Mouse (Mus musculus) yolk sac, embryonic 10.5 days (tissue): Measurements from ENCODE around the gene Fkrp.

Source experiments
- DNase-seq: peaks from one replicate; pipeline ENCODE4 v3.0.0-alpha.2; 2017; ENCODE audit warnings: low spot score

Gene Fkrp

DNA sequence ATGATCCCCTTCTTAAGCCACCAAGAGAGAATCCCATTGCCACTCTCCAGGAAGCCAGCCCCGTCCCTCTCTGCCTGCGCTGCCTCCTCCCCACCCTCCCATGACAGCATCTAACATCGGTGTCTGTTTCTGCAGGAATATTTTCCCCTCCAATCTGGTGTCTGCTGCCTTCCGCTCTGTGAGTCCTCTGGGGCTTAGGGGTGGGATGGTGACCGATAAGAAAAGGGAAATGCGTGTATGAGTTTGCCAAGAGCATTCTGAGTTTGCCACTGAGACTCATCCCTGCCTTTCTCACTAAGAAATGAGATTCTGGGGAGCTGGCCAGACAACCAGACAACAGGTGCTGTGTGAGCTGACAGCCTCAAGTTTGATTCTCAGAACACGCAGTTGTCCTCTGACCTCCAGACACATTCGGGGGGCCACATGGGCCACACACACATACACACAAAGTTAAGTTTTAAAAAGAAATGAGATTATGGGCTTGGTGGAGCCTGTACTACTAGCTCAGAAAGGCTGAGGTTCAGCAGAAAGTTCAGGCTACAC lies 30.9 kb downstream of the Fkrp start:
- no peak for DNase-seq

DNA sequence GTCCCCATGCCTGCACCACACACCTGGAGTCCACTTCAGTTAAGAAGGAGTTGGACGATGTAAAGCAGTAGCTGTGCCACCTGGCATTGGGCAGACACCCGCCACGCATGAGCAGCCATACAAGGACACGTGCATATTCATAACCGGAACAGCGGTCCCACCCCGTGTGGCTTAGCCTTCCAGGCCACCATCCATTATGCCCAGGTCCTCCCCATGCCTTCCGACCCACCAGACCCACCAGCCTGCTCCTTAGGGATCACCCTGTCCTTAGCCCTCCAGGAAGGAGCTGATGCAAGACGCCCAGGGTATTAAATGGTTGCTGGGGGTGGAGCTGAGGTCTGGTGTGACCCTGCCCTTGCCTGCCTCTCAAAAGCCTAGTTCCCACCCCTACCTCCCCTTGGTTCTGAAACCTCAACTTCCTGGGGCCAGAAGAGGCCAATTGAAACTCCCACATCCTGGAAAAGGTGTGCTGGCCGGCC lies 32.0 kb downstream of the Fkrp start:
- no peak for DNase-seq

DNA sequence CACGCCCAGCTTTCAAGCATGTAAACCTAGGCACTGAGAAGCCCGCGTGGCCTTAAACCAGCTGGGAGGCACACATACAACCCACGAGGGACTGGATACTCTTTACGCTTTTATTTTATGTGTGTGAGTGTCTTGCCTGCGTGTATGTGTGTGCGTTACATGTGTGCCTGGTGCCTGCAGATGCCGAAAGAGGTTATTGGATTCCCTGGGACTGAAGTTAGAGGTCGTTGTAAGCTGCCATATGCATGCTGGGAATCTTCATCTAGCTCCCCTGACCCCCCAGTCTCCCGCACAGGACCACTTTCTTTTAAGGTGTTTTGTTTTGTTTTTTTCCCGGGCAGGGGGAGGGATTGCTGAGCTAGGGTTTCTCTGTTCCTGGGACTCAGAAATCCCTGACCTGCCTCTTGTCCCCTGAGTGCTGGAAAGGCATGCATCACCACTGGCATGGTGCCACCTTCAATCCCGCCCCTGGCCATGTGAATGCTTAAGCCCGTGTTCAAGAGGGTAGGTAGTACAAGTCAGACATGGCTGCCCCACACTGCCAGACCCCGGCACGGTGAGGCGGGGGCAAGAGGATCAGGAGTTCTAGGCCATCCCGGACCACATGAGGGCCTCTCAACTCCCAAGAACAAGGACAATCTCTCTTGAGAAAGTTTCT lies 32.6 kb downstream of the Fkrp start:
- no peak for DNase-seq

GRCm38 (mm10) chr7:16783224-16783688 lies 33.3 kb downstream of the Fkrp start:
- no peak for DNase-seq

DNA sequence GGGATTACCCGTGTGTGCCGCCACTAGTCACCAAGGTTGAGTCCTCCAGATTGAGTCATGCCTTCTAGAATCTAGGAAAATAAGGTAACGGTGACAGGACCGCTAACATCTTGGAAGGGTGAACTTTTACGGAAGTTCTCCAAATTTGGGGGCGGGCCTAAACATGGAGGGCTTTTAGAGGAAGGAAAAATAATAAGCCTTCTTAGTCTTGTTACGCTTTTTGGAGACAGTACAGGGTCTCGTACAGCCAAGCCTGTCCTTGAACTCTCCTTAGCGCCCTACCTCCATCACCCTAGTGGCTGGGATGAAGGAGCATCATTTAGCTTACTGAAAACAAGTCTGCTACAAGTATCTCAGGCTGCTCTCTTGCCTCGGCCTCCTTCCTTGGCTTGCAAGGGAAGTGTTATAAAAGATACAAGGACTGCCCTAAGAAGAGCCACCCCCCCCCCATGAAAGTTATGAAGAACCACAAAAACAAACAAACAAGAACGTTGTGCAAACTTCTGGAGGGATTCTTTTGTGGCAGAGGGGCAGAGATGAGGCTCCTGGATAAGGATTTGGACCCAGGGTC lies 33.9 kb downstream of the Fkrp start:
- no peak for DNase-seq

- DNase-seq = peak; percentile 39
Measured at GRCm38 (mm10) chr7:16781816-16782554, 34.5 kb downstream of the Fkrp start.

DNA sequence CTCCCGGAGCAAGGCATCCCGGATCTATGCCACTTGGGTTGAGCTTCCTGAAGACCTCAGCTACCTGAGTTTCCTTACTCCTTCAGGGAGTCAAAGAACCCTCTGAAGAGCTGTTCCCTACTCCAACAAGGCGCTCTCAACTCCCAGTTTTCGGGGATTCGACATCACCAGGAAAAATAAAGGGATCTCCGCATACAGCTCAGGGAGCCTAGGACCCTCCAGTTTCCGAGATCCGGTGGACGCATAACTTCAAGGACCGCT lies 35.0 kb downstream of the Fkrp start:
- DNase-seq = no peak

DNA sequence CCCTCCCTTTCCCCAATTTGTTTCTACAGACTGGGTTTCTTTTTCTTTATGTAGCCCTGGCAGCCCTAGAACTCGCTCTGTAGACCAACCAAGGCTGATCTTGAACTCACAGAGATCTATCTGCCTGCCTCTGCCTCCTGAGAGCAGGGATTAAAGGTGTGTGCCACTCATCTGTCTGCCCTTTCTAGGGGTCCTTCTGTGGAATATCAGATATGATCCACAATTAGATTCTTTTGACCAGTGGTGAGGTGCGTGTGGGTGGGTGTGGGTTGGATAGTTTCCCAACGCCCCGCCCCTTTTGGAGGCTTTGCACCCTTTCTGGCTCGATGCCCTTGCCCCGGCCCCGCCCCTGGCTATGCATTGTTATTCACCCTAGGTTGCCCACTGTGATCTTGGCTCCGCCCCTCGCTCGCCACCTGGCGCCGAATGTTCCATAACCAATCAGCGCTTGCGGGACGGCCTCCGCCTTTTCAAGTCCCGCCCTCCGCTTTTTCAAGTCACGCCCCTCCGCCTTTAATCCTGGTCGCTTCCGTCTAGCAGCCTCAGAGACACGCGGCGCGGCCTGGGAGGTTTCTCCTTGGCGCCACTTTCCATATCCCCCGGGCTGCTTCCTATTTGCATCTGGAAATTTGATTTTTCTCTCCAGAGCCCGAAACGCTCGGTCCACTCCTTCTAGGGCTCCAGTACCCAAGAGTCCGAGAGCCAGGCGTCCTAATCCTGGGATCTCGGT lies 35.5 kb downstream of the Fkrp start, which contains the start of gene Slc1a5:
Slc1a5 (plus strand) TSS at position 516 of the 730 bp plus-strand sequence.
- peak; percentile 90 for DNase-seq

- no peak for DNase-seq
Measured at GRCm38 (mm10) chr7:16780076-16780475, 36.5 kb downstream of the Fkrp start.

- DNase-seq = no peak
Measured at GRCm38 (mm10) chr7:16775888-16776287, 40.6 kb downstream of the Fkrp start.

DNA sequence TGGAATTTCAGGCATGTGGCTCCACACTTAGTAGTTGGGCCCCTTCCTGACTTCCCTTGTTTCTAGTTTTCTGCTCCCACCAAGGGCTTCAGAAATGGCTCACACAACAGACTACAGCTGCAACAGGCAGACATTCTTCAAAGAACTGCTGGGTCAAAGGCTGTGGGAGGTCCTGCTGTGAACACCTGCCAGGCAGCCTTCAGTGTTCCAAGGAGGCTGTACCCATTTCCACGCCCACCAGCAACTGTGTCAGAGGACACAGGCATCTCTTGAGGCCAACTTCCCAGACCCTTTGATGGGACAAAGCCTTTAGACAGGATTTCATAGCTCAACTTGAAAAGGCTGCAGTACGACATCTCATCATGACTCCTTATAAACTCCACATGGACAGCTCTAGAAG lies 50.1 kb downstream of the Fkrp start:
- DNase-seq = no peak

DNA sequence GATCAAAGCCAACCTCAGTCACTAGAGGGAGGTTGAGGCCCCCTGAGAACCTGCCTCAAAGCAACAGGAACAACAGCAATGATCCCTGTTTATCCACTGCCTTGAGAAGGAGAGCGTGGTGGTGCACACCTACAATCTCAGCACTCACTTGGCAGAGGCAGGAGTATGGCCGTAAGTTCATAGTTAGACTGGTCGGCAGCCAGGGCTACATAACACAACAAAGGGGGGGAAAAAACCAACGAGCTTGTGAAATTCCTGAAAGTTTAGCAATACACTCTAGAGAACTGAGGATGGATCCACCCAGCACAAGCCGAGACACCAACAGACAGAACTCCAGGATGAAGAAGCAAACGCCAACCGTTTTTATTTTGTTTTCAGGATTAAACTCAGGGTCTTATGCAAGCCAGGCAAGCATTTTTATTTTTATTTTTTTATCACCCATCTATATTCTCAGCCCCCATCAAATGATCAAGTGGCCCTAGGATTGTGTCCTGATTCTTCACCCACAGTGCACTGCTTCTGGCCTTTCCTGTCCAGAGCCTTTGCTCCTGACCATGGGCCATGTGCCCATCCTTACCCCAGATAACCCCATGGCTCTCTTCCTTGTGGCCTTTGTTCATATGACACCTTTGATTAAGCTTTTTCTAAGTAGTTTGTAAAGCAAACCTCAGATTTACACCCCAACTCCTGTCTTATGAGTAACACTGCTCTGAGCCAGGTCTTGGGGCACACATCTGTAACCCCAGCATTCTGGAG lies 52.9 kb downstream of the Fkrp start:
- DNase-seq = no peak

- DNase-seq = no peak
Measured at GRCm38 (mm10) chr7:16761630-16762029, 54.9 kb downstream of the Fkrp start.

GRCm38 (mm10) chr7:16761005-16761481 lies 55.5 kb downstream of the Fkrp start:
- DNase-seq = no peak

- DNase-seq = peak; percentile 59
Measured at GRCm38 (mm10) chr7:16760292-16760691, 56.2 kb downstream of the Fkrp start.
